Mouse (Mus musculus): ENCODE data around the gene Slc25a30.

- TF ChIP-seq CTCF (IDR thresholded peaks at IDR 0.05; ENCODE audit: low read depth) (no peak), EP300 (IDR thresholded peaks at IDR 0.05; ENCODE audit: low read depth) (no peak)
These were observed 28.4 kb downstream of the Slc25a30 start for GRCm38 (mm10) chr14:75758401-75758800.

All from liver, embryonic 14.5 days (tissue).